9 mouse cellular contexts compared by ENCODE assay signal in the genomic region with DNA sequence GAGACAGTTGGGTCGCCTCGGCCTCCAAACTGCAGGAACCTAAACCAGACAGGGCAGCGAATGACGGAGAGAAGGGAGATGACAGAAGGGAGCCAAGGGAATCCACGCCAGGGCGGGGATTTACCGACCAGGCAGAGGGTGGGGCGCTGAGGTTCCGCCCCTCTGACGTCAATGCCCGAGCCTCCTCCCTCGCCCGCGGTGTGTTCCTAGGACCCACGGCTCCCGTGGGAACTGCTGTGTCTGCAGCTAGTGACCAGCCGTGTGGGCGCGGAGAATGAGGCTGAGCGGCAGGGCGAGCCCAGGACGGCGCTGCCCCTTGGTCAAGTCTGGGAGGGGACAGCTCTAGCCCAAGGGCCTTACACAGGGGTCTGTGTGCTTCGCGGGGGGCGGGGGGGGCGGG. TPM values are rescaled to one million over a fixed set of nuclear protein-coding genes. Genes with fewer than 3 reads are reported as not detected.
A peak's percentile ranks its signal among the peaks of the same experiment; 100 is the strongest.
DNase-seq lines count a peak whose midpoint lies in the region; ATAC-seq and TF ChIP-seq lines count a peak whose summit lies in the region.
"Had no signal": no experiment of that assay in that cellular context is flagged by ENCODE, and none has a peak within 500 bp of the region (broad histone marks: within the 10 kb centered on the region; RNA-seq: fewer than 3 reads in every experiment).

No protein-coding gene starts in this region.

- DNase-seq in ZHBTc4 (ENCODE audit: low read depth, low spot score), result peak; percentile 91
- DNase-seq in cerebellum, postnatal 14 days, result peak; percentile 79 to 84
- DNase-seq in gastrocnemius, adult 2 months, result peak; percentile 94
- peak; percentile 42 to 75 for DNase-seq in left cerebral cortex, adult 9 months (ENCODE audit: low spot score in 2 of 2)
- peak; percentile 80 to 81 for DNase-seq in right cerebral cortex, postnatal 10 days (ENCODE audit: low spot score in 2 of 2)
- peak; percentile 75 to 86 for DNase-seq in urinary bladder, postnatal 36 days (ENCODE audit: low spot score in 2 of 2)

- 0% methylated on average over 27 of the region's 27 CpGs for WGBS in hindbrain, embryonic 16.5 days

- intact Hi-C loops in gastrocnemius, adult 2 months (cut with DNase I), result no loop called here

- H3K27me3 ChIP-seq in hindbrain, embryonic 16.5 days (replicated peaks; ENCODE audit: control insufficient read depth, insufficient read depth, low read length), result peaks cover 10% of the 10 kb centered on the region
- peaks cover 33% of the 10 kb centered on the region for H3K27me3 ChIP-seq in megakaryocyte, embryonic 14.5 days (replicated peaks)

- no peaks in the 10 kb centered on the region; the same call in 1 of the 2 replicates for H3K4me1 ChIP-seq in hindbrain, embryonic 16.5 days (ENCODE audit: control insufficient read depth, insufficient read depth, low read depth, low read length)
- H3K4me1 ChIP-seq in megakaryocyte, embryonic 14.5 days, result peaks cover 33% of the 10 kb centered on the region

- H3K4me2 ChIP-seq in hindbrain, embryonic 16.5 days (ENCODE audit: low read length), result peak overlapping the region; percentile 77

- peak overlapping the region; percentile 75 for H3K4me3 ChIP-seq in gastrocnemius, adult 2 months
- peak overlapping the region; percentile 43 for H3K4me3 ChIP-seq in hindbrain, embryonic 16.5 days (ENCODE audit: low read length)
- H3K4me3 ChIP-seq in megakaryocyte, embryonic 14.5 days (replicated peaks), result peak overlapping the region; percentile 91

- TF ChIP-seq CTCF in gastrocnemius, adult 2 months (IDR thresholded peaks at IDR 0.05), result no peak

- H3K27ac ChIP-seq in gastrocnemius, adult 2 months, result peak overlapping the region; percentile 80
- H3K27ac ChIP-seq in hindbrain, embryonic 16.5 days (ENCODE audit: low read depth, low read length), result no peak overlapping the region
- H3K27ac ChIP-seq: macrophage had no signal

- ATAC-seq in hindbrain, embryonic 16.5 days, result 0 out of 2 replicates have a peak, but pooled peaks have one; percentile 14

- peak overlapping the region; percentile 56 for H3K9ac ChIP-seq in hindbrain, embryonic 16.5 days (ENCODE audit: low read depth, low read length)

- no peaks in the 10 kb centered on the region for H3K36me3 ChIP-seq in hindbrain, embryonic 16.5 days (ENCODE audit: control insufficient read depth, insufficient read depth, low read length)
- no peaks in the 10 kb centered on the region for H3K36me3 ChIP-seq in megakaryocyte, embryonic 14.5 days (replicated peaks; ENCODE audit: low read length)

- peaks cover 3% of the 10 kb centered on the region; the same call in 1 of the 2 replicates for H3K9me3 ChIP-seq in hindbrain, embryonic 16.5 days (ENCODE audit: control insufficient read depth, low read length)
- peaks cover 4% of the 10 kb centered on the region; the same call in 1 of the 2 replicates for H3K9me3 ChIP-seq in megakaryocyte, embryonic 14.5 days

RNA-seq across cellular contexts. Expression of a gene that starts 11.9 kb away (rescaled TPM):
- total RNA-seq in gastrocnemius, adult 2 months (2021), result 1 to 10 TPM; 1.1 TPM
- polyA plus RNA-seq in hindbrain, embryonic 16.5 days (2015; fragmentation: Nextera tagmentation; extraction: Ambion mirVana), result 0.32 and 0.36 TPM in 2 replicates
- 0.97 TPM in 1 of 2 replicates, not detected in the other for polyA plus RNA-seq in megakaryocyte, embryonic 14.5 days (2012; ENCODE audit: insufficient read depth, low replicate concordance)
- polyA plus RNA-seq: macrophage had no signal

RNA-seq across cellular contexts. Expression of a gene that starts 30.3 kb away (rescaled TPM):
- under 1 TPM; 0.36 to 0.61 TPM for total RNA-seq in gastrocnemius, adult 2 months (2021)
- 5.8 and 12.1 TPM in 2 replicates for polyA plus RNA-seq in hindbrain, embryonic 16.5 days (2015; fragmentation: Nextera tagmentation; extraction: Ambion mirVana)
- 0.22 and 2.8 TPM in 2 replicates for polyA plus RNA-seq in megakaryocyte, embryonic 14.5 days (2012; ENCODE audit: insufficient read depth, low replicate concordance)

RNA-seq across cellular contexts. Expression of a gene that starts 50.7 kb away (rescaled TPM):
- not detected for total RNA-seq in gastrocnemius, adult 2 months (2021)
- 0.39 and 0.50 TPM in 2 replicates for polyA plus RNA-seq in hindbrain, embryonic 16.5 days (2015; fragmentation: Nextera tagmentation; extraction: Ambion mirVana)
- polyA plus RNA-seq in megakaryocyte, embryonic 14.5 days (2012; ENCODE audit: insufficient read depth, low replicate concordance), result 0.83 and 4.7 TPM in 2 replicates
- polyA plus RNA-seq: macrophage had no signal
